15 mouse cellular contexts compared by ENCODE assay signal in genomic region chr2:124461378-124461851, GRCm38 (mm10).
DNase-seq lines count a peak whose midpoint lies in the region; ATAC-seq and TF ChIP-seq lines count a peak whose summit lies in the region.
"Had no signal": no experiment of that assay in that cellular context is flagged by ENCODE, and none has a peak within 500 bp of the region (broad histone marks: within the 10 kb centered on the region; RNA-seq: fewer than 3 reads in every experiment).

No protein-coding gene starts in this region.

- no peaks in the 10 kb centered on the region for H3K36me3 ChIP-seq in intestine, embryonic 16.5 days (ENCODE audit: control insufficient read depth, insufficient read depth, low read length)
- no peaks in the 10 kb centered on the region for H3K36me3 ChIP-seq in intestine, embryonic 15.5 days
- no peaks in the 10 kb centered on the region for H3K36me3 ChIP-seq in stomach, embryonic 14.5 days (ENCODE audit: control insufficient read depth, insufficient read depth, low read length)
- H3K36me3 ChIP-seq in stomach, postnatal 0 days (ENCODE audit: control insufficient read depth, insufficient read depth, low read length): no peaks in the 10 kb centered on the region
- H3K36me3 ChIP-seq in heart, embryonic 16.5 days (ENCODE audit: control insufficient read depth, insufficient read depth): no peaks in the 10 kb centered on the region
- H3K36me3 ChIP-seq in stomach, embryonic 16.5 days (ENCODE audit: control insufficient read depth, insufficient read depth, low read length): no peaks in the 10 kb centered on the region
- H3K36me3 ChIP-seq: limb, embryonic 13.5 days had no signal

- ATAC-seq in intestine, embryonic 16.5 days: 0 out of 2 replicates have a peak, but pooled peaks have one; percentile 9
- no peak for ATAC-seq in intestine, embryonic 15.5 days
- no peak for ATAC-seq in stomach, embryonic 14.5 days (ENCODE audit: insufficient number of reproducible peaks, insufficient read depth, low FRiP score, low read depth)
- no peak for ATAC-seq in stomach, postnatal 0 days (ENCODE audit: low FRiP score, low TSS enrichment)
- ATAC-seq in heart, embryonic 16.5 days (replicated peaks; ENCODE audit: extremely low read depth, insufficient read depth, low FRiP score): peak; percentile 42; the same call in 1 of the 2 replicates
- ATAC-seq in stomach, embryonic 16.5 days (ENCODE audit: insufficient read depth, low FRiP score): no peak
- ATAC-seq: inflammation-experienced regulatory T-cells, adult 6 months had no signal

- no peaks in the 10 kb centered on the region for H3K9me3 ChIP-seq in intestine, embryonic 16.5 days (ENCODE audit: control insufficient read depth, low read length)
- H3K9me3 ChIP-seq in intestine, embryonic 15.5 days: no peaks in the 10 kb centered on the region
- H3K9me3 ChIP-seq in stomach, embryonic 14.5 days (ENCODE audit: control insufficient read depth, low read depth, low read length): no peaks in the 10 kb centered on the region
- no peaks in the 10 kb centered on the region for H3K9me3 ChIP-seq in stomach, postnatal 0 days (ENCODE audit: control insufficient read depth, low read length)
- H3K9me3 ChIP-seq in heart, embryonic 16.5 days (replicated peaks; ENCODE audit: control insufficient read depth, low read length): no peaks in the 10 kb centered on the region
- no peaks in the 10 kb centered on the region for H3K9me3 ChIP-seq in stomach, embryonic 16.5 days (replicated peaks; ENCODE audit: control insufficient read depth, low read length)
- H3K9me3 ChIP-seq: limb, embryonic 13.5 days had no signal

- no peak for TF ChIP-seq EP300 in stomach, postnatal 0 days (optimal IDR thresholded peaks at IDR 0.05)

- H3K27ac ChIP-seq in intestine, embryonic 16.5 days (ENCODE audit: low read length): 0 out of 2 replicates have a peak overlapping the region, but pooled peaks have one; percentile 15
- no peak overlapping the region for H3K27ac ChIP-seq in intestine, embryonic 15.5 days
- H3K27ac ChIP-seq in stomach, embryonic 14.5 days (ENCODE audit: low read length): 0 out of 2 replicates have a peak overlapping the region, but pooled peaks have one; percentile 15
- no peak overlapping the region for H3K27ac ChIP-seq in stomach, postnatal 0 days (replicated peaks)
- peak overlapping the region; percentile 74 for H3K27ac ChIP-seq in heart, embryonic 16.5 days (ENCODE audit: low read length)
- H3K27ac ChIP-seq in stomach, embryonic 16.5 days (ENCODE audit: low read length): peak overlapping the region; percentile 5; the same call in 1 of the 2 replicates
- H3K27ac ChIP-seq: limb, embryonic 13.5 days; macrophage had no signal

- no peak for DNase-seq in stomach, postnatal 0 days (ENCODE audit: low spot score)
- DNase-seq in left cerebral cortex, postnatal 36 days (ENCODE audit: low spot score in 2 of 2): no peak
- DNase-seq in frontal cortex, adult 2 months (ENCODE audit: extremely low spot score in 1 of 2, low spot score in 1 of 2): no peak
- DNase-seq: adrenal gland, adult 8-10 months; cerebellum, postnatal 36 days; midbrain, embryonic 14.5 days; thymus, adult 18-20 months had no signal

- no peak for TF ChIP-seq CTCF in stomach, postnatal 0 days (IDR thresholded peaks at IDR 0.05; ENCODE audit: low read depth)

- 48% methylated on average over 3 of the region's 3 CpGs for WGBS in intestine, embryonic 16.5 days
- 37% methylated on average over 3 of the region's 3 CpGs for WGBS in intestine, embryonic 15.5 days
- 31% methylated on average over 3 of the region's 3 CpGs for WGBS in stomach, embryonic 14.5 days
- 35% methylated on average over 3 of the region's 3 CpGs for WGBS in stomach, postnatal 0 days
- 15% methylated on average over 3 of the region's 3 CpGs for WGBS in heart, embryonic 16.5 days
- WGBS in stomach, embryonic 16.5 days: 37% methylated on average over 3 of the region's 3 CpGs

- peaks cover 15% of the 10 kb centered on the region for H3K4me1 ChIP-seq in intestine, embryonic 16.5 days (ENCODE audit: control insufficient read depth, insufficient read depth, low read length)
- peaks cover 9% of the 10 kb centered on the region; the same call in 1 of the 2 replicates for H3K4me1 ChIP-seq in intestine, embryonic 15.5 days (replicated peaks)
- peaks cover 11% of the 10 kb centered on the region; the same call in 1 of the 2 replicates for H3K4me1 ChIP-seq in stomach, embryonic 14.5 days (ENCODE audit: control insufficient read depth, insufficient read depth, low read length)
- H3K4me1 ChIP-seq in stomach, postnatal 0 days (replicated peaks; ENCODE audit: control insufficient read depth, insufficient read depth): no peaks in the 10 kb centered on the region; the same call in 1 of the 2 replicates
- H3K4me1 ChIP-seq in heart, embryonic 16.5 days (ENCODE audit: control insufficient read depth, insufficient read depth, low read length): peaks cover 24% of the 10 kb centered on the region
- H3K4me1 ChIP-seq in stomach, embryonic 16.5 days (ENCODE audit: control insufficient read depth, insufficient read depth, low read length): 0 out of 2 replicates have a peak, but pooled peaks cover 4% of the 10 kb centered on the region

- no peak overlapping the region for H3K9ac ChIP-seq in intestine, embryonic 16.5 days (ENCODE audit: low read depth, low read length)
- no peak overlapping the region for H3K9ac ChIP-seq in intestine, embryonic 15.5 days
- no peak overlapping the region for H3K9ac ChIP-seq in stomach, embryonic 14.5 days (replicated peaks; ENCODE audit: low read depth, low read length)
- H3K9ac ChIP-seq in stomach, postnatal 0 days (ENCODE audit: low read length): no peak overlapping the region
- H3K9ac ChIP-seq in heart, embryonic 16.5 days (ENCODE audit: low read length): no peak overlapping the region
- no peak overlapping the region for H3K9ac ChIP-seq in stomach, embryonic 16.5 days (ENCODE audit: low read length)
- H3K9ac ChIP-seq: limb, embryonic 13.5 days had no signal

- no peak overlapping the region for H3K4me3 ChIP-seq in intestine, embryonic 16.5 days (ENCODE audit: low read length)
- H3K4me3 ChIP-seq in intestine, embryonic 15.5 days (replicated peaks): no peak overlapping the region
- no peak overlapping the region for H3K4me3 ChIP-seq in stomach, embryonic 14.5 days (ENCODE audit: low read depth, low read length)
- no peak overlapping the region for H3K4me3 ChIP-seq in stomach, postnatal 0 days (ENCODE audit: low read depth, low read length)
- no peak overlapping the region for H3K4me3 ChIP-seq in heart, embryonic 16.5 days (ENCODE audit: low read length)
- H3K4me3 ChIP-seq in stomach, embryonic 16.5 days (replicated peaks; ENCODE audit: low read length): no peak overlapping the region
- H3K4me3 ChIP-seq: limb, embryonic 13.5 days had no signal

- H3K4me2 ChIP-seq in intestine, embryonic 16.5 days (ENCODE audit: low read depth, low read length): no peak overlapping the region
- H3K4me2 ChIP-seq in intestine, embryonic 15.5 days (replicated peaks): no peak overlapping the region
- no peak overlapping the region for H3K4me2 ChIP-seq in stomach, embryonic 14.5 days (replicated peaks; ENCODE audit: low read depth, low read length)
- no peak overlapping the region for H3K4me2 ChIP-seq in stomach, postnatal 0 days (replicated peaks; ENCODE audit: low read depth)
- H3K4me2 ChIP-seq in heart, embryonic 16.5 days (ENCODE audit: low read depth, low read length): no peak overlapping the region
- H3K4me2 ChIP-seq in stomach, embryonic 16.5 days (ENCODE audit: low read depth, low read length): no peak overlapping the region
- H3K4me2 ChIP-seq: limb, embryonic 13.5 days had no signal

- H3K27me3 ChIP-seq in intestine, embryonic 16.5 days (replicated peaks; ENCODE audit: control insufficient read depth, insufficient read depth, low read length): no peaks in the 10 kb centered on the region
- H3K27me3 ChIP-seq in intestine, embryonic 15.5 days (replicated peaks): no peaks in the 10 kb centered on the region
- no peaks in the 10 kb centered on the region for H3K27me3 ChIP-seq in stomach, embryonic 14.5 days (ENCODE audit: control insufficient read depth, insufficient read depth, low read length)
- no peaks in the 10 kb centered on the region for H3K27me3 ChIP-seq in stomach, postnatal 0 days (ENCODE audit: control insufficient read depth, insufficient read depth, low read length)
- H3K27me3 ChIP-seq in heart, embryonic 16.5 days (ENCODE audit: control insufficient read depth, insufficient read depth, low read length): no peaks in the 10 kb centered on the region
- H3K27me3 ChIP-seq in stomach, embryonic 16.5 days (ENCODE audit: control insufficient read depth, insufficient read depth, low read length): no peaks in the 10 kb centered on the region
- H3K27me3 ChIP-seq: limb, embryonic 13.5 days had no signal

- intact Hi-C loops in left cerebral cortex, postnatal 36 days (cut with DNase I): no loop called here

Comparison
In these comparisons a context has a peak if more than half of its experiments do, and no peak if none do; other contexts are left out.
1. ATAC-seq: peak in intestine, embryonic 16.5 days (single experiment) and heart, embryonic 16.5 days (single experiment); none in intestine, embryonic 15.5 days (single experiment), stomach, embryonic 14.5 days (single experiment), stomach, postnatal 0 days (single experiment) and stomach, embryonic 16.5 days (single experiment).
2. H3K27ac ChIP-seq: peak in intestine, embryonic 16.5 days (single experiment), stomach, embryonic 14.5 days (single experiment), heart, embryonic 16.5 days (single experiment) and stomach, embryonic 16.5 days (single experiment); none in intestine, embryonic 15.5 days (single experiment) and stomach, postnatal 0 days (single experiment).